Mouse (Mus musculus) C2C12 (cell line): ENCODE data around the gene Wdr45b.

Experiments
- CTCF ChIP-seq: IDR thresholded peaks from one replicate; pipeline ENCODE4 v1.5.1; 2011; ENCODE audit not compliant: control insufficient read depth, insufficient read depth, insufficient read length
- MAX ChIP-seq: IDR thresholded peaks from one replicate; pipeline ENCODE4 v1.6.1; 2011; ENCODE audit warnings: mild to moderate bottlenecking, control low read depth
- USF1 ChIP-seq: IDR thresholded peaks from one replicate; pipeline ENCODE4 v1.6.1; 2011; ENCODE audit warnings: low read depth, mild to moderate bottlenecking, control low read depth, moderate library complexity

- TF ChIP-seq CTCF = no peak
- no peak for TF ChIP-seq USF1
- no peak for TF ChIP-seq MAX
Measured at GRCm38 (mm10) chr11:121362212-121362611, 8.0 kb upstream of the Wdr45b start.
